Mouse (Mus musculus) limb, embryonic 15.5 days (tissue): ENCODE measurements around the gene Vti1a. TPM values are rescaled to one million over a fixed set of nuclear protein-coding genes. Genes with fewer than 3 reads are reported as not detected.

Experiments used
- ATAC-seq: fragments of 200-750 bp; cut with Nextera tagmentation; 2 replicates; pipeline ENCODE4 v1.8.0; 2017; ENCODE audit warnings: low read depth, moderate TSS enrichment; ENCODE audit not compliant: insufficient number of reproducible peaks, low FRiP score, low TSS enrichment
- H3K27ac ChIP-seq: fragments of 300-500 bp; sonication (generic); 2 replicates; pipeline ENCODE4 v1.5.1; 2015; ENCODE audit warnings: moderate library complexity, mild to moderate bottlenecking, inconsistent platforms
- H3K27me3 ChIP-seq: fragments of 300-500 bp; sonication (generic); 2 replicates; pipeline ENCODE4 v1.6.1; 2015; ENCODE audit warnings: inconsistent platforms
- H3K36me3 ChIP-seq: fragments of 300-500 bp; sonication (generic); 2 replicates; pipeline ENCODE4 v1.6.1; 2015; ENCODE audit warnings: inconsistent platforms
- H3K4me1 ChIP-seq: fragments of 300-500 bp; sonication (generic); 2 replicates; pipeline ENCODE4 v1.6.1; 2015; ENCODE audit warnings: inconsistent platforms
- H3K4me2 ChIP-seq: fragments of 300-500 bp; sonication (generic); 2 replicates; pipeline ENCODE4 v1.6.1; 2015; ENCODE audit warnings: mild to moderate bottlenecking, inconsistent platforms
- H3K4me3 ChIP-seq: fragments of 300-500 bp; sonication (generic); 2 replicates; pipeline ENCODE4 v1.5.1; 2015; ENCODE audit warnings: mild to moderate bottlenecking, inconsistent platforms
- H3K9ac ChIP-seq: fragments of 300-500 bp; sonication (generic); 2 replicates; pipeline ENCODE4 v1.6.1; 2015; ENCODE audit warnings: inconsistent platforms
- H3K9me3 ChIP-seq: fragments of 300-500 bp; sonication (generic); 2 replicates; pipeline ENCODE4 v1.6.1; 2016; ENCODE audit warnings: inconsistent platforms
- WGBS: fragments of 180-500 bp; shearing (Covaris S2); methylation state at CpG from one replicate; pipeline ENCODE4 v1.1.7; 2015; 5-methylcytosine and 5-hydroxymethylcytosine counted together
- polyA plus RNA-seq: library from polyadenylated mRNA; unstranded; fragments of >200 nt; fragmentation: Nextera tagmentation; extraction: Ambion mirVana; gene quantifications from 2 replicates; pipeline ENCODE4 v1.2.1, GENCODE M21; 2015

The Vti1a gene
- polyA plus RNA-seq = 26.4 and 27.7 TPM in 2 replicates

- H3K27ac ChIP-seq = peak within 1 kb of the TSS; percentile 91
- H3K4me1 ChIP-seq = peaks cover 18% of the 10 kb centered on the region
- peak within 1 kb of the TSS; percentile 86 for H3K4me3 ChIP-seq
- no peaks in the 10 kb centered on the region for H3K9me3 ChIP-seq
- WGBS = under 1% methylated on average over 48 of the region's 48 CpGs
- peak within 1 kb of the TSS; percentile 78 for H3K9ac ChIP-seq
- H3K4me2 ChIP-seq = peak within 1 kb of the TSS; percentile 77
- ATAC-seq = peak; percentile 78
- H3K27me3 ChIP-seq = no peaks in the 10 kb centered on the region
- H3K36me3 ChIP-seq = peaks cover 16% of the 10 kb centered on the region
These were observed at the start of gene Vti1a for GRCm38 (mm10) chr19:55316109-55316714. Gene Vti1a, plus strand, starts transcription at chr19:55316295.

GRCm38 (mm10) chr19:55266786-55267185 is 49.3 kb upstream of the Vti1a start:
- H3K4me2 ChIP-seq = no peak overlapping the region
- H3K4me1 ChIP-seq = peaks cover 6% of the 10 kb centered on the region; the same call in 1 of the 2 replicates
- H3K9me3 ChIP-seq = no peaks in the 10 kb centered on the region
- H3K36me3 ChIP-seq = no peaks in the 10 kb centered on the region
- H3K27ac ChIP-seq = no peak overlapping the region
- no peak overlapping the region for H3K4me3 ChIP-seq
- H3K27me3 ChIP-seq = no peaks in the 10 kb centered on the region
- WGBS = 60% methylated on average over 3 of the region's 3 CpGs
- no peak overlapping the region for H3K9ac ChIP-seq
- ATAC-seq = no peak

GRCm38 (mm10) chr19:55268150-55268549 is 47.9 kb upstream of the Vti1a start:
- no peak for ATAC-seq
- Histone ChIP-seq H3K27ac (no peak overlapping the region), H3K27me3 (no peaks in the 10 kb centered on the region), H3K4me2 (no peak overlapping the region), H3K4me1 (peaks cover 6% of the 10 kb centered on the region; the same call in 1 of the 2 replicates), H3K4me3 (no peak overlapping the region), H3K9ac (no peak overlapping the region), H3K36me3 (no peaks in the 10 kb centered on the region; the same call in 1 of the 2 replicates), H3K9me3 (no peaks in the 10 kb centered on the region)
- 75% methylated on average over 3 of the region's 3 CpGs for WGBS

DNA sequence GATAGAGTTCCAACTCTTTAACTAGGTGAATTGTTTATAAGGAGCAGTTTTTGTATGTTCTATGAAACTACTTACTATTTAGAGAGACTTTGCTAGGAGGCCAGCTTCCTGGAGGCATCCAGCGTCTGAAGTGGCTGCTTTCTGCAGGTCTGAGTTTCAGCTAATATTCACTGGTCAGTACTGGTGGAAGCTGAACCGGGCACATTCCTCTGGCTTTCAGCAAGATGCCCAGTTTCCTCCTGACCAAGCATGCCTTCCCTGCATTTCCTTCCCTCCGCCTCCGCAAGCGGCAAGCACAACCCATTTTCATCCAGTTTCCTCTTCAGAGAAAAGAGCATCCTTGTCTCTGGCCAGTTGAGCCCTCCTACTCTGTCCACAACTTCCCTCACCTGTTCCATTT is 47.0 kb upstream of the Vti1a start:
- 79% methylated on average over 5 of the region's 5 CpGs for WGBS
- Histone ChIP-seq H3K9me3 (no peaks in the 10 kb centered on the region), H3K4me1 (peaks cover 6% of the 10 kb centered on the region; the same call in 1 of the 2 replicates), H3K4me2 (no peak overlapping the region), H3K4me3 (no peak overlapping the region), H3K36me3 (no peaks in the 10 kb centered on the region; the same call in 1 of the 2 replicates), H3K27me3 (no peaks in the 10 kb centered on the region), H3K9ac (no peak overlapping the region), H3K27ac (no peak overlapping the region)
- no peak for ATAC-seq

DNA sequence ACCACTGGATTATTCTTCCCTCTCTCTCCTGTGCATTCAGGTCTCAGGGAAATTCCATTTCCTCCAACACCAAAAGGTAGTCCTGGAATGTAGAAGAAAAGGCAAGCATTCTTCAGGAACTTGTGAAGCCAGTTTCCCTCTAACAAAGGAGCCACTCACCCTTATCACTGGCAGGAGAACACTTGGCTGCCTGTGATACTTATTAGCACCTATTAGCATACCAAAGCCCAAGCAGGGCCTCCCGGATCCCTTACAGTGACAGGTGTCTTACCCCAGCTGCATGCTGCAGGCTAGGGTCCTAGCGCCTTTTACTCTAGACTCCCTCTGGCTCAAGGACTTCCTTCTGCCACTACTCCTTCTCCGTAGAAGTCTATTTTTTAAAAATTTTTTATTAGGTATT is 44.6 kb upstream of the Vti1a start:
- Histone ChIP-seq H3K4me1 (peaks cover 6% of the 10 kb centered on the region; the same call in 1 of the 2 replicates), H3K27ac (no peak overlapping the region), H3K9ac (no peak overlapping the region), H3K4me2 (no peak overlapping the region), H3K9me3 (no peaks in the 10 kb centered on the region), H3K36me3 (no peaks in the 10 kb centered on the region; the same call in 1 of the 2 replicates), H3K27me3 (no peaks in the 10 kb centered on the region), H3K4me3 (no peak overlapping the region)
- ATAC-seq = no peak
- WGBS = 39% methylated on average over 3 of the region's 3 CpGs

DNA sequence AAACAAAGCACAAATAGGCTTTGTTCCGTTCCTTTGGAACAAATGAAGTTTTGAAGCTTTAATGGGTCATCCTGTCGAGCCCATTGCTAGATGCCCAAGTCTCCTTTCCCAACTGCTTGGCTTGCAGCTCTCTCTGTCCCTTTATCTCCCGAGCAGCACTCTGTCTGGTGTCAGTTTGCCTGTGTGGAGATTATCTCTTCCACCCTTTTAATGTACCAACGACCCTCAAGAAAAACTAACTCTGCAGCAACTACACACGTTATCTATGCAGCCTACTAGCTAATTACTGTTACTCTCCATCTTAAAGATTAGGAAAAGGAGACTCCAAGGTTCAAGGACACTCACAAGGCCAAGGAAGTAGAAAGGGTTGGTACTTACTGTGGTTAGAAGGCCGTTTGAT is 42.8 kb upstream of the Vti1a start:
- peaks cover 3% of the 10 kb centered on the region; the same call in 1 of the 2 replicates for H3K4me1 ChIP-seq
- no peaks in the 10 kb centered on the region for H3K27me3 ChIP-seq
- H3K4me2 ChIP-seq = no peak overlapping the region
- no peak overlapping the region for H3K9ac ChIP-seq
- WGBS = 76% methylated on average over 6 of the region's 6 CpGs
- ATAC-seq = no peak
- H3K9me3 ChIP-seq = no peaks in the 10 kb centered on the region
- H3K27ac ChIP-seq = no peak overlapping the region
- no peak overlapping the region for H3K4me3 ChIP-seq
- H3K36me3 ChIP-seq = no peaks in the 10 kb centered on the region; the same call in 1 of the 2 replicates

DNA sequence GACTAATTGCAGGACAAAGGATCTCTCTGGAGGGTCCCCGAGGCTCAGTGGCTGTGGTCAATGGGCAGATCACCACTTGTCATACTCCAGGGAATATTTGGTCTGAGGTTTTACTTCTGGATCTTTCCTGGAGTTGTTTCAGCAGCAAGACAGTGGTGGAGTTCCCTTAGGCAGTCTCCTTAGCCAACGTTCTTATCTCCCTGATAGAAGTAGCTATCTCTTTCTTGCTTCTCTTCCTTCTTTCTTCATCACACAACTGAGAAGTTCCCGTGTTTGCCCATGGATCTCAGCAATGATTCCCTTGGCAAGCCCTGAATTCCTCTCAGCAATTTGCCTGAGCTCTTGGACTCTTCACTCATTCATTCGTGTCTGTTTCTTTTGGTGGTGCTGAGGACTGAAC is 40.0 kb upstream of the Vti1a start:
- H3K4me1 ChIP-seq = peaks cover 3% of the 10 kb centered on the region; the same call in 1 of the 2 replicates
- no peaks in the 10 kb centered on the region for H3K27me3 ChIP-seq
- H3K9ac ChIP-seq = no peak overlapping the region
- H3K36me3 ChIP-seq = peaks cover 8% of the 10 kb centered on the region; the same call in 1 of the 2 replicates
- no peaks in the 10 kb centered on the region for H3K9me3 ChIP-seq
- H3K4me3 ChIP-seq = no peak overlapping the region
- H3K4me2 ChIP-seq = no peak overlapping the region
- WGBS = 84% methylated on average over 4 of the region's 4 CpGs
- no peak overlapping the region for H3K27ac ChIP-seq
- no peak for ATAC-seq

- no peaks in the 10 kb centered on the region for H3K4me1 ChIP-seq
- H3K9me3 ChIP-seq = no peaks in the 10 kb centered on the region
- no peak overlapping the region for H3K4me2 ChIP-seq
- H3K27me3 ChIP-seq = no peaks in the 10 kb centered on the region
- no peak overlapping the region for H3K4me3 ChIP-seq
- WGBS = 82% methylated on average over 3 of the region's 3 CpGs
- H3K36me3 ChIP-seq = peaks cover 14% of the 10 kb centered on the region; the same call in 1 of the 2 replicates
- no peak overlapping the region for H3K9ac ChIP-seq
- H3K27ac ChIP-seq = no peak overlapping the region
- ATAC-seq = no peak
These were observed 39.3 kb upstream of the Vti1a start for GRCm38 (mm10) chr19:55276770-55277169.

- WGBS = 89% methylated on average over 4 of the region's 4 CpGs
- no peak overlapping the region for H3K4me2 ChIP-seq
- H3K27ac ChIP-seq = no peak overlapping the region
- H3K4me1 ChIP-seq = no peaks in the 10 kb centered on the region
- H3K27me3 ChIP-seq = no peaks in the 10 kb centered on the region
- H3K9ac ChIP-seq = no peak overlapping the region
- no peak for ATAC-seq
- H3K36me3 ChIP-seq = peaks cover 36% of the 10 kb centered on the region
- H3K4me3 ChIP-seq = no peak overlapping the region
- no peaks in the 10 kb centered on the region for H3K9me3 ChIP-seq
These were observed 32.0 kb upstream of the Vti1a start for GRCm38 (mm10) chr19:55284093-55284492.

DNA sequence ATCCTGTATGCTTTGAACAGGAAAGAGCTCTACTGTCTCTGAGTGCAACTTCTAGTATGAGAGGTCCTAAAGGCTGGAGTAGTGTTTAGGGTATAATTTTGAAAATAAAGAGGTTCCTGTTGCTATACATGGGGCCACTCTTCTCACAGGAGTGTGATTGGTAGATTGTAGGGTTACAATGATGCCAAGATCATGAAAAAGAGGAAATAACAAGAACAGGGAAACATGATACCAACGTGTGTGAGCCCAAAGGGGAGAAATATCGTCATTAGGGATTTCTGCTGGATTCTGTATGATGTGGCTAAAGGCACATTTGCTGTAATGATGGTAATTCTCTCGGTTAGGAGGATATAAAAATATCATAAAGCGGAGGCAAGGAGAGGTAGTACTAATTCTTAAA is 30.1 kb upstream of the Vti1a start:
- Histone ChIP-seq H3K9me3 (no peaks in the 10 kb centered on the region), H3K9ac (no peak overlapping the region), H3K4me2 (no peak overlapping the region), H3K36me3 (peaks cover 33% of the 10 kb centered on the region), H3K4me3 (no peak overlapping the region), H3K4me1 (no peaks in the 10 kb centered on the region), H3K27ac (no peak overlapping the region), H3K27me3 (no peaks in the 10 kb centered on the region)
- WGBS = 74% methylated on average over 4 of the region's 4 CpGs
- no peak for ATAC-seq

GRCm38 (mm10) chr19:55288974-55289373 is 27.1 kb upstream of the Vti1a start:
- Histone ChIP-seq H3K4me2 (no peak overlapping the region), H3K27ac (no peak overlapping the region), H3K9ac (no peak overlapping the region), H3K4me1 (no peaks in the 10 kb centered on the region), H3K27me3 (no peaks in the 10 kb centered on the region), H3K9me3 (no peaks in the 10 kb centered on the region), H3K36me3 (peaks cover 23% of the 10 kb centered on the region; the same call in 1 of the 2 replicates), H3K4me3 (no peak overlapping the region)
- ATAC-seq = no peak

GRCm38 (mm10) chr19:55290621-55291270 is 25.3 kb upstream of the Vti1a start:
- peaks cover 36% of the 10 kb centered on the region; the same call in 1 of the 2 replicates for H3K36me3 ChIP-seq
- no peaks in the 10 kb centered on the region for H3K27me3 ChIP-seq
- no peaks in the 10 kb centered on the region for H3K9me3 ChIP-seq
- H3K4me1 ChIP-seq = no peaks in the 10 kb centered on the region
- H3K4me2 ChIP-seq = no peak overlapping the region
- 72% methylated on average over 2 of the region's 2 CpGs for WGBS
- ATAC-seq = no peak
- H3K9ac ChIP-seq = no peak overlapping the region
- H3K4me3 ChIP-seq = no peak overlapping the region
- H3K27ac ChIP-seq = no peak overlapping the region
